Mouse (Mus musculus) liver, adult 2 months (tissue): Measurements from ENCODE around the gene Med21.

Source experiments
- CTCF ChIP-seq: fragments of 200-500 bp; IDR thresholded peaks from 2 replicates; pipeline ENCODE4 v1.5.1; 2011; ENCODE audit warnings: low read depth, low read length, control low read depth
- POLR2A ChIP-seq: fragments of 200-500 bp; IDR thresholded peaks from 2 replicates; pipeline ENCODE4 v1.6.1; 2011; ENCODE audit warnings: low read length, control low read depth; ENCODE audit not compliant: insufficient read depth; ENCODE audit errors: extremely low read depth

DNA sequence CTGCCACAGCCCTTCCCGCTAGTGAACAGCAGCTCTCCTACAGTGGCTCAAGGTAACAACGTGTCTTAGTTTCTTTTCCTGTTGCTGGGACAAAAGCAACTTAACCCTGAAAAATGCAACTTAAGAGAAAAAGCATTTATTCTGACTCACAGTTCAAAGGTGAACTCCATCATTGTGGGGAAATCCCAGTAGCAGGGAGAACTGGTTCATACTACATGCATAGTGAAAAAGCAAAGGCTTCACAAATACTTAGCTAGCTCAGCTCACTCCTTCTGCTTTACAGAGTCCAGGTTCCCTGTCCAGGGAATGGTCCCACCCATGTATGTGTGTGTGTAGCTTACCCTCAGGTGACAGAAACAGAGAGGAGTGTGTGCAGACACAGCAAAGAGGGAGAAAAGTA is 25.7 kb upstream of the Med21 start:
- TF ChIP-seq POLR2A (no peak), CTCF (no peak)
